Mouse (Mus musculus): ENCODE data around the gene Amz1. TPM values are rescaled to one million over a fixed set of nuclear protein-coding genes. Genes with fewer than 3 reads are reported as not detected.

The Amz1 gene
- polyA plus RNA-seq, 1 experiment from 2014 or later: 1.2 TPM

DNA sequence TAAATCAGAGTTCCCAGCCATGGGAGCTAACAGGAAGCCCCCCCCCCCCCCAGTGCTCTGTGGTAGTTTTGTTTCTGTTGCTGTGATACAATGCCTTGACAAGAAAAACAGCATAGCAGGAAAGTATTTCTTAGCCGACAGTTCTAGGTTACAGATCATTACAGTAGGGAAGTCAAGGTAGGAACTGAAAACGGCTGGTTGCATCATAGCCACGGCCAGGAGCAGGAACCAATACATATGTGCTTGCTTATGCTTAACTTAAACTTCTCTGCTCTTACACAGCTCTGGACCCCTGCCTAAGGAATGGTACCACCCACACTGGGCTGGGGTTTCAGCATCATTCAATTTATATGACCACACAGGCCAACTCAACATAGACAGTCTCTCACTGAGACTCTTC is 9.4 kb downstream of the Amz1 start:
- WGBS: 72% methylated on average over 3 of the region's 3 CpGs
- Histone ChIP-seq H3K36me3 (ENCODE audit: control insufficient read depth, insufficient read depth, low read length) (no peaks in the 10 kb centered on the region), H3K27ac (ENCODE audit: low read length) (no peak overlapping the region), H3K4me3 (replicated peaks; ENCODE audit: low read length) (no peak overlapping the region), H3K27me3 (ENCODE audit: control insufficient read depth, insufficient read depth, low read length) (peaks cover 8% of the 10 kb centered on the region; the same call in 1 of the 2 replicates), H3K9ac (ENCODE audit: low read length) (no peak overlapping the region), H3K9me3 (replicated peaks; ENCODE audit: control insufficient read depth, low read length) (no peaks in the 10 kb centered on the region), H3K4me2 (ENCODE audit: low read depth, low read length) (no peak overlapping the region), H3K4me1 (ENCODE audit: control insufficient read depth, insufficient read depth, low read length) (peaks cover 6% of the 10 kb centered on the region)
- no peak for ATAC-seq (ENCODE audit: insufficient read depth, low FRiP score)

DNA sequence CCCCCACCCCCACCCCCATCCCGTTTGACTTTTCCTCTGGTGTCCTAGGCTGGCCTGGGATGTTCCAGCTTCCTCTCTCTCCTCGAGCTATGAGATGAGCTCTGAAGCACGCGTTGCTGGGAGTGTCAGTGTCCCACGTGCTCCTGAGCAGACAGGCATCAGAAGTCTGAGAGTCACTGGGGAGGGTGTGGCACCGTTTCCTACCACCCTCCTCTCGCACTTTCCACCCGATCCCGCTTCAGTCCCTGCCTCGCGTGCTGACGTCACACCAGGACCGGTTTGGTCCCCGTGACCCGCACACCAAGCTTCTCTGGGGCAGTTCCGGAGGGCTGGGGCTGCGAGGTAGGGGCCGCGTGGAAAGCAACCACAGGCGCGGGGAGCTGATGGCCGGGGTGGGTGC is 11.4 kb downstream of the Amz1 start:
- H3K9ac ChIP-seq (ENCODE audit: low read length): peak overlapping the region; percentile 57
- no peaks in the 10 kb centered on the region for H3K9me3 ChIP-seq (replicated peaks; ENCODE audit: control insufficient read depth, low read length)
- H3K27ac ChIP-seq (ENCODE audit: low read length): no peak overlapping the region
- H3K27me3 ChIP-seq (ENCODE audit: control insufficient read depth, insufficient read depth, low read length): peaks cover 8% of the 10 kb centered on the region; the same call in 1 of the 2 replicates
- ATAC-seq (ENCODE audit: insufficient read depth, low FRiP score): peak; percentile 65; the same call in 1 of the 2 replicates
- H3K4me2 ChIP-seq (ENCODE audit: low read depth, low read length): peak overlapping the region; percentile 71
- peaks cover 6% of the 10 kb centered on the region for H3K4me1 ChIP-seq (ENCODE audit: control insufficient read depth, insufficient read depth, low read length)
- under 1% methylated on average over 22 of the region's 22 CpGs for WGBS
- peak overlapping the region; percentile 40 for H3K4me3 ChIP-seq (replicated peaks; ENCODE audit: low read length)
- H3K36me3 ChIP-seq (ENCODE audit: control insufficient read depth, insufficient read depth, low read length): no peaks in the 10 kb centered on the region

DNA sequence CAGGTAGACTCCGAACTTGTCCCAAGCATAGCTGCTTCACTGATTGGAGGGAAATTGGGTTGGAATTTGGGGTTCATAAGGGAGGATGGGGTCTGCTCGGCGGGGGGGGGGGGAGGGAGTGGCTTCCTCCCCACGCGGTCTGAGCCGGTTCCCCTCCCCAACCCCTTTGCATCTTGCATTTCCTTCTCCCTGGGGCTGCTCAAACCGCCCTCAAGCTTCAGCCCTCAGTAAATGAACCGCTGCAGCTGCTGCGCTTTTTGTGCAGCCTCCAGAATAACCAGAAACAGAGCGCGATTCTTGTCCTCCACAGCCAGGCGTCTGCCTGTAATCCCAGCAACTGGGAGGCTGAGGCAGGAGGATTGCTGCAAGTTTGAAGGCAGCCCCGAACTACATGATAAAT is 12.2 kb downstream of the Amz1 start:
- Histone ChIP-seq H3K27me3 (ENCODE audit: control insufficient read depth, insufficient read depth, low read length) (peaks cover 8% of the 10 kb centered on the region; the same call in 1 of the 2 replicates), H3K9ac (ENCODE audit: low read length) (no peak overlapping the region), H3K4me1 (ENCODE audit: control insufficient read depth, insufficient read depth, low read length) (peaks cover 6% of the 10 kb centered on the region), H3K4me3 (replicated peaks; ENCODE audit: low read length) (0 out of 2 replicates have a peak overlapping the region, but pooled peaks have one; percentile 40), H3K9me3 (replicated peaks; ENCODE audit: control insufficient read depth, low read length) (no peaks in the 10 kb centered on the region), H3K36me3 (ENCODE audit: control insufficient read depth, insufficient read depth, low read length) (no peaks in the 10 kb centered on the region), H3K27ac (ENCODE audit: low read length) (no peak overlapping the region), H3K4me2 (ENCODE audit: low read depth, low read length) (peak overlapping the region; percentile 71; the same call in 1 of the 2 replicates)
- WGBS: 15% methylated on average over 13 of the region's 13 CpGs
- no peak for ATAC-seq (ENCODE audit: insufficient read depth, low FRiP score)

- peaks cover 5% of the 10 kb centered on the region; the same call in 1 of the 2 replicates for H3K27me3 ChIP-seq (ENCODE audit: control insufficient read depth, insufficient read depth, low read length)
- no peaks in the 10 kb centered on the region for H3K9me3 ChIP-seq (replicated peaks; ENCODE audit: control insufficient read depth, low read length)
- no peak for ATAC-seq (ENCODE audit: insufficient read depth, low FRiP score)
- H3K4me3 ChIP-seq (replicated peaks; ENCODE audit: low read length): no peak overlapping the region
- H3K27ac ChIP-seq (ENCODE audit: low read length): no peak overlapping the region
- H3K9ac ChIP-seq (ENCODE audit: low read length): no peak overlapping the region
- H3K4me2 ChIP-seq (ENCODE audit: low read depth, low read length): no peak overlapping the region
- H3K36me3 ChIP-seq (ENCODE audit: control insufficient read depth, insufficient read depth, low read length): no peaks in the 10 kb centered on the region
- 67% methylated on average over 12 of the region's 12 CpGs for WGBS
- peaks cover 6% of the 10 kb centered on the region for H3K4me1 ChIP-seq (ENCODE audit: control insufficient read depth, insufficient read depth, low read length)
These were observed 15.9 kb downstream of the Amz1 start for GRCm38 (mm10) chr5:140739813-140740212.

- no peak overlapping the region for H3K9ac ChIP-seq (ENCODE audit: low read length)
- 0 out of 2 replicates have a peak, but pooled peaks cover 4% of the 10 kb centered on the region for H3K27me3 ChIP-seq (ENCODE audit: control insufficient read depth, insufficient read depth, low read length)
- H3K27ac ChIP-seq (ENCODE audit: low read length): no peak overlapping the region
- no peak for ATAC-seq (ENCODE audit: insufficient read depth, low FRiP score)
- H3K36me3 ChIP-seq (ENCODE audit: control insufficient read depth, insufficient read depth, low read length): no peaks in the 10 kb centered on the region
- no peaks in the 10 kb centered on the region for H3K9me3 ChIP-seq (replicated peaks; ENCODE audit: control insufficient read depth, low read length)
- WGBS: 74% methylated on average over 11 of the region's 11 CpGs
- H3K4me3 ChIP-seq (replicated peaks; ENCODE audit: low read length): no peak overlapping the region
- no peak overlapping the region for H3K4me2 ChIP-seq (ENCODE audit: low read depth, low read length)
- H3K4me1 ChIP-seq (ENCODE audit: control insufficient read depth, insufficient read depth, low read length): no peaks in the 10 kb centered on the region
These were observed 17.1 kb downstream of the Amz1 start for GRCm38 (mm10) chr5:140741040-140741439.

- Histone ChIP-seq H3K9ac (ENCODE audit: low read length) (no peak overlapping the region), H3K4me2 (ENCODE audit: low read depth, low read length) (no peak overlapping the region), H3K9me3 (replicated peaks; ENCODE audit: control insufficient read depth, low read length) (no peaks in the 10 kb centered on the region), H3K36me3 (ENCODE audit: control insufficient read depth, insufficient read depth, low read length) (no peaks in the 10 kb centered on the region), H3K27ac (ENCODE audit: low read length) (no peak overlapping the region), H3K4me1 (ENCODE audit: control insufficient read depth, insufficient read depth, low read length) (no peaks in the 10 kb centered on the region), H3K27me3 (ENCODE audit: control insufficient read depth, insufficient read depth, low read length) (no peaks in the 10 kb centered on the region), H3K4me3 (replicated peaks; ENCODE audit: low read length) (no peak overlapping the region)
- no peak for ATAC-seq (ENCODE audit: insufficient read depth, low FRiP score)
These were observed 17.9 kb downstream of the Amz1 start for GRCm38 (mm10) chr5:140741877-140742276.

DNA sequence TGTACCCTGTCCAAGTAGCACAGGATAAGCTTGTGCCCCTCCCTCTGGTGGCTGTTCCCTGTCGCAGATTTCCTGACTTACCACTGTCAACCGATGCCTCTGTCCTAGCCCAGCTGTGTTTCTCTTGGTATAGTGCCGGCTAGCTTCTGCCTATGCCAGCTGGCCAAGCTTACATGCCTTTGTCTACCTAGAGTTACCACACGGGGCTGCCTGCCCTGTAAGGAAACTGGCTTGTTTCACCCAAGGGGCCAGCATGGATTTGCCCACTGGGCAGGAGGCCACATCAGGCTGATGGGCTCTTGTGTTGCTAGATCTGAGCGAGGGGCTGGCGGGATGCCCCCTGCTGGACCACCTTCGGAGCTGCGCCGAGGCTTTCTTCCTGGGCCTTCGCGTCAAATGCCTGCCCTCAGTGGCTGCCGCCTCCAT is 19.8 kb downstream of the Amz1 start:
- 33% methylated on average over 12 of the region's 12 CpGs for WGBS
- Histone ChIP-seq H3K27me3 (ENCODE audit: control insufficient read depth, insufficient read depth, low read length) (no peaks in the 10 kb centered on the region), H3K4me3 (replicated peaks; ENCODE audit: low read length) (no peak overlapping the region), H3K9me3 (replicated peaks; ENCODE audit: control insufficient read depth, low read length) (no peaks in the 10 kb centered on the region), H3K36me3 (ENCODE audit: control insufficient read depth, insufficient read depth, low read length) (no peaks in the 10 kb centered on the region), H3K9ac (ENCODE audit: low read length) (no peak overlapping the region), H3K4me2 (ENCODE audit: low read depth, low read length) (no peak overlapping the region), H3K27ac (ENCODE audit: low read length) (no peak overlapping the region), H3K4me1 (ENCODE audit: control insufficient read depth, insufficient read depth, low read length) (no peaks in the 10 kb centered on the region)
- ATAC-seq (ENCODE audit: insufficient read depth, low FRiP score): no peak

DNA sequence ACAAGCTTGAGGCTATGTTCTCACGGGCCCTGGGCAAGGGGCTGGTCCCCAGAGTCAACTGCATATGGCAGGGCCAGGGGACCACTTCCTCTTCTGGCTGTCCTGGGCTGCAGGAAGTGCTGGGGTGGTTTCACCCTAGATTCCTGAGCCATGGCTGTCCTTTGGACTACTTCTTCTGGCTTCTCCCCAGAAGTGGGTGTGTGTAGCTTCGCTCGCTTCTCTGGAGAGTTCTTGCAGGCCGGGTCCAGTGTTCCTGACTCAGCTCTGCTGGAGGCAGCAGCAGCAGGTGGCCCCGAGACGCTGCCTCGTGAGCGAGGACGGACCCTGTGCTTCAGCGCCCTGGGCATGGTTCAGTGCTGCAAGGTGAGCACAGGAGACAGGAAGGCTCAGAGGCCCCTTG is 24.5 kb downstream of the Amz1 start:
- Histone ChIP-seq H3K4me2 (ENCODE audit: low read depth, low read length) (no peak overlapping the region), H3K9ac (ENCODE audit: low read length) (no peak overlapping the region), H3K4me1 (ENCODE audit: control insufficient read depth, insufficient read depth, low read length) (peaks cover 6% of the 10 kb centered on the region), H3K4me3 (replicated peaks; ENCODE audit: low read length) (no peak overlapping the region), H3K27ac (ENCODE audit: low read length) (no peak overlapping the region; the same call in 1 of the 2 replicates), H3K36me3 (ENCODE audit: control insufficient read depth, insufficient read depth, low read length) (no peaks in the 10 kb centered on the region), H3K27me3 (ENCODE audit: control insufficient read depth, insufficient read depth, low read length) (no peaks in the 10 kb centered on the region), H3K9me3 (replicated peaks; ENCODE audit: control insufficient read depth, low read length) (peaks cover 5% of the 10 kb centered on the region; the same call in 1 of the 2 replicates)
- WGBS: 76% methylated on average over 10 of the region's 10 CpGs
- no peak for ATAC-seq (ENCODE audit: insufficient read depth, low FRiP score)

DNA sequence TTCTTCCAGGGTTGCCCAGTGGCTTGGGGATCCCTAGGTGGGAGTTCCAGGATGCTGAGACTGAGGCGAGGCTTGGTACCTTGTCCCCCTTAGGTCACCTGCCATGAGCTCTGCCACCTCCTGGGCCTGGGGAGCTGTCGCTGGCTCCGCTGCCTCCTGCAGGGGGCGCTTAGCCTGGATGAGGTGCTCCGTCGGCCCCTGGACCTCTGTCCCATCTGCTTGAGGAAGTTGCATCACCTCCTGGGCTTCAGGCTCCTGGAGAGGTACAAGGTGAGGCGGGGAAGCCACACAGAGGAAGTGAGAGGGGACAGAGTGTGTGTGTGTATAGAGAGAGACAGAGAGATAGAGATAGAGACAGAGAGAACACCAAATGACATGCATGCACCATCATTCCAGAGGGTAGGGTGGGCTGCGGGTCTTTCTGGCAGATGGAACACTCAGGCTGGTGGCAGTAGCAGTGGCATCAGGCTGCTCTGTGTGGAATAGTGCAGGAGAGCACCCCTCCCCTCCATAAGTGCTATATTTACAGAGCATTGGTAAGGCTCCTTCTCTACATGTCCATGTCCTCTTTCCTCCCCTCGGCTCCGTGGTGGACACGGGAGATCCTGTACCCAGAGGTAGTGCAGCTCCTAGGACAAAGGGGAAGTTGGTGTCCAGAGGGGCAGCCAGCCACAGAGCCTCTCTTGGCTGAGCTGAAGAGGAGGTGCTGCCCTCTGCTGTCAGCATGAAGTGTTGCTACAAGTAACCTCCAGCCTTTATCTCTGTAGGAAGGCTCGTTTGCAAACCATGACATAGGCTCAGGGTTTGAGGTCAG is 25.3 kb downstream of the Amz1 start:
- Histone ChIP-seq H3K4me3 (replicated peaks; ENCODE audit: low read length) (peak overlapping the region; percentile 37), H3K27ac (ENCODE audit: low read length) (no peak overlapping the region), H3K9ac (ENCODE audit: low read length) (peak overlapping the region; percentile 67), H3K4me2 (ENCODE audit: low read depth, low read length) (peak overlapping the region; percentile 58), H3K9me3 (replicated peaks; ENCODE audit: control insufficient read depth, low read length) (peaks cover 5% of the 10 kb centered on the region; the same call in 1 of the 2 replicates), H3K27me3 (ENCODE audit: control insufficient read depth, insufficient read depth, low read length) (no peaks in the 10 kb centered on the region), H3K4me1 (ENCODE audit: control insufficient read depth, insufficient read depth, low read length) (peaks cover 6% of the 10 kb centered on the region), H3K36me3 (ENCODE audit: control insufficient read depth, insufficient read depth, low read length) (no peaks in the 10 kb centered on the region)
- WGBS: 14% methylated on average over 12 of the region's 12 CpGs
- ATAC-seq (ENCODE audit: insufficient read depth, low FRiP score): peak; percentile 71
